Mouse (Mus musculus) testis, adult 2 months (tissue): ENCODE results near the gene Fam189b. TPM values are rescaled to one million over a fixed set of nuclear protein-coding genes. Genes with fewer than 3 reads are reported as not detected.

Experiments
- H3K27ac ChIP-seq: fragments of 200-500 bp; 2 replicates; pipeline ENCODE4 v1.5.1; 2012; ENCODE audit warnings: low read depth, low read length; ENCODE audit not compliant: control insufficient read depth, insufficient read depth
- H3K27me3 ChIP-seq: fragments of 200-500 bp; 2 replicates; pipeline ENCODE4 v1.6.1; 2012; ENCODE audit warnings: mild to moderate bottlenecking, low read length, moderate library complexity; ENCODE audit not compliant: control insufficient read depth, insufficient read depth
- H3K36me3 ChIP-seq: fragments of 200-500 bp; 2 replicates; pipeline ENCODE4 v1.6.1; 2012; ENCODE audit warnings: mild to moderate bottlenecking, low read length; ENCODE audit not compliant: control insufficient read depth, insufficient read depth
- H3K4me1 ChIP-seq: fragments of 200-500 bp; 2 replicates; pipeline ENCODE4 v1.6.1; 2012; ENCODE audit warnings: low read length; ENCODE audit not compliant: control insufficient read depth, insufficient read depth
- H3K4me3 ChIP-seq: fragments of 200-500 bp; 2 replicates; pipeline ENCODE4 v1.5.1; 2012; ENCODE audit warnings: low read depth, mild to moderate bottlenecking, low read length, moderate library complexity, mixed read lengths; ENCODE audit not compliant: control insufficient read depth
- CTCF ChIP-seq: fragments of 200-500 bp; IDR thresholded peaks from 2 replicates; pipeline ENCODE4 v1.5.1; 2012; ENCODE audit warnings: low read depth, mild to moderate bottlenecking, inconsistent platforms, low read length, moderate library complexity; ENCODE audit not compliant: control insufficient read depth, insufficient read depth, insufficient replicate concordance
- POLR2A ChIP-seq: fragments of 200-500 bp; IDR thresholded peaks from 2 replicates; pipeline ENCODE4 v1.6.1; 2012; ENCODE audit warnings: low read depth, mild to moderate bottlenecking, inconsistent platforms, low read length, moderate library complexity; ENCODE audit not compliant: control insufficient read depth
- polyA plus RNA-seq: library from polyadenylated mRNA; depleted of rRNA; stranded (reverse); fragments of >200 nt; gene quantifications from 2 replicates; pipeline ENCODE4 v1.2.3, GENCODE M21; 2012

Gene Fam189b
- polyA plus RNA-seq, 1 experiment = 5.7 TPM

- Histone ChIP-seq H3K27ac (no peak overlapping the region), H3K4me1 (peaks cover 7% of the 10 kb centered on the region; the same call in 1 of the 2 replicates), H3K4me3 (no peak overlapping the region), H3K36me3 (peaks cover 6% of the 10 kb centered on the region; the same call in 1 of the 2 replicates), H3K27me3 (no peaks in the 10 kb centered on the region)
- TF ChIP-seq CTCF = no peak
- no peak for TF ChIP-seq POLR2A
Measured at GRCm38 (mm10) chr3:89175544-89175943, 7.4 kb upstream of the Fam189b start.

- Histone ChIP-seq H3K27ac (no peak overlapping the region), H3K4me3 (no peak overlapping the region), H3K4me1 (peaks cover 7% of the 10 kb centered on the region; the same call in 1 of the 2 replicates), H3K27me3 (no peaks in the 10 kb centered on the region), H3K36me3 (peaks cover 4% of the 10 kb centered on the region; the same call in 1 of the 2 replicates)
- TF ChIP-seq POLR2A (no peak), CTCF (no peak)
Measured at GRCm38 (mm10) chr3:89176421-89176820, 6.5 kb upstream of the Fam189b start.

GRCm38 (mm10) chr3:89177242-89178106 is 5.5 kb upstream of the Fam189b start, which contains the start of gene Scamp3:
Scamp3 (plus strand) TSS chr3:89177473.
- TF ChIP-seq POLR2A (peak; percentile 40; the same call in 1 of the 2 replicates), CTCF (no peak)
- peak within 1 kb of the TSS; percentile 84 for H3K4me3 ChIP-seq
- H3K36me3 ChIP-seq = peaks cover 4% of the 10 kb centered on the region; the same call in 1 of the 2 replicates
- H3K27ac ChIP-seq = peak within 1 kb of the TSS; percentile 69
- H3K4me1 ChIP-seq = peaks cover 7% of the 10 kb centered on the region; the same call in 1 of the 2 replicates
- no peaks in the 10 kb centered on the region for H3K27me3 ChIP-seq

GRCm38 (mm10) chr3:89178107-89178385 is 4.9 kb upstream of the Fam189b start:
- peaks cover 4% of the 10 kb centered on the region; the same call in 1 of the 2 replicates for H3K36me3 ChIP-seq
- TF ChIP-seq POLR2A = no peak
- no peak for TF ChIP-seq CTCF
- no peaks in the 10 kb centered on the region for H3K27me3 ChIP-seq
- peaks cover 11% of the 10 kb centered on the region for H3K4me1 ChIP-seq
- H3K4me3 ChIP-seq = peak overlapping the region; percentile 84
- no peak overlapping the region for H3K27ac ChIP-seq

GRCm38 (mm10) chr3:89179056-89179455 is 3.9 kb upstream of the Fam189b start:
- H3K36me3 ChIP-seq = peaks cover 4% of the 10 kb centered on the region; the same call in 1 of the 2 replicates
- H3K27ac ChIP-seq = no peak overlapping the region
- peaks cover 12% of the 10 kb centered on the region for H3K4me1 ChIP-seq

GRCm38 (mm10) chr3:89181749-89182500 is 1.0 kb upstream of the Fam189b start:
- Histone ChIP-seq H3K36me3 (no peaks in the 10 kb centered on the region; the same call in 1 of the 2 replicates), H3K4me3 (no peak overlapping the region), H3K4me1 (peaks cover 16% of the 10 kb centered on the region), H3K27me3 (no peaks in the 10 kb centered on the region), H3K27ac (no peak overlapping the region)
- TF ChIP-seq POLR2A = no peak
- no peak for TF ChIP-seq CTCF

More at GRCm38 (mm10) chr3:89179056-89179455, 3.9 kb upstream of the Fam189b start:
- Histone ChIP-seq H3K4me3 (no peak overlapping the region), H3K27me3 (no peaks in the 10 kb centered on the region)
- TF ChIP-seq POLR2A (no peak), CTCF (no peak)
